Mouse (Mus musculus) olfactory bulb, adult 2 months (tissue): ENCODE measurements at regions not wholly inside any gene's neighbourhood (a gene's known extent, or its start where the extent isn't known, plus 50 kb on each side); places are given as distances from the start of the nearest gene placed in this dataset.

Experiments used
- CTCF ChIP-seq: fragments of 200-500 bp; IDR thresholded peaks from 2 replicates; pipeline ENCODE4 v1.5.1; 2012; ENCODE audit warnings: low read depth, mild to moderate bottlenecking, low read length, moderate library complexity; ENCODE audit not compliant: insufficient read depth
- POLR2A ChIP-seq: fragments of 200-500 bp; IDR thresholded peaks from 2 replicates; pipeline ENCODE4 v1.6.1; 2012; ENCODE audit warnings: mild to moderate bottlenecking, low read depth, low read length, moderate library complexity; ENCODE audit not compliant: insufficient read depth

DNA sequence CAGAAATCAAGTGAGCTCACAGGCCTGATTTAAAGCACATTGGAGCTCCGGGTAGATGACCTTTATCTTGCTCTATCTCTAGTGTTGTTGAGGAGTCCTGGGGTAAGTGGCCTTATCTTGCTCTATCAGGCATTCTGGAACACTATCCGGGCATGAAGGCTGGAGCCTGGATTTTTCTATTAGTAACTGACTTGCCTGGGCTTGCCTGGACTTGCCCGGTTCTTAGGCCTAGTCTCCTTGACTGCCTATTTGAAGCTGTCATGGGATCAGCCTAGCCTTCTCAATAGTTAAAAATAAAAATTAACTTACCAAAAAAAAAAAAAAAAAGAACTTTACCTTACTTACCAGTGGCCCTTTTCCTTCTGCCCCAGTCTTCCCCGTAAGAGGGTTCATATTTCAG lies 617.8 kb downstream of the Zfp706 start:
- TF ChIP-seq CTCF (no peak), POLR2A (no peak)
